Mouse (Mus musculus): ENCODE measurements around the gene Fam193a. TPM values are rescaled to one million over a fixed set of nuclear protein-coding genes. Genes with fewer than 3 reads are reported as not detected.

Gene Fam193a
- polyA plus RNA-seq, 1 experiment from 2014 or later = 12.3 TPM

DNA sequence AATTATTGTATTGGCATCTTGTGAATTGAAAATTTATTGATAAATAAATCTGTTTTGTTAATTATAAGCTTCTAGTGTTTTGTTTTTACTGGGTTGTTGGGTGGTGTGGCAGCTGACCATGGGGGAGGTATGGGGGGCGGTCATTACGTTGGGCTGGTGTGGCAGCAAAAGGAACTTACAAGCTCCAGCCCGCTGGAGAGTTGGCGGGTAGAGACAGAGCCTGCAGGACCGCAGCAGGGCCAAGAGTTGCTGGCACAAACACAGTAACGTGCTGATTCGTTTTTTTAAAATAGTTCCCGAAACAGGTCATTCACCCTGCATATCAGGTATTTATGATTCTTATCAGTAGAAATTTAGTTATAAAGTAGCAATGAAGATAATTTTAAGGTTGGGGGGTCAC, 23.5 kb downstream of the Fam193a start:
- 93% methylated on average over 8 of the region's 8 CpGs for WGBS
- Histone ChIP-seq H3K4me2 (no peak overlapping the region), H3K36me3 (no peaks in the 10 kb centered on the region), H3K4me3 (no peak overlapping the region), H3K9me3 (no peaks in the 10 kb centered on the region), H3K4me1 (0 out of 2 replicates have a peak, but pooled peaks cover 2% of the 10 kb centered on the region), H3K27ac (no peak overlapping the region), H3K27me3 (no peaks in the 10 kb centered on the region), H3K9ac (no peak overlapping the region)
- no peak for ATAC-seq (ENCODE audit: insufficient number of reproducible peaks, low FRiP score, low TSS enrichment, low read depth)

DNA sequence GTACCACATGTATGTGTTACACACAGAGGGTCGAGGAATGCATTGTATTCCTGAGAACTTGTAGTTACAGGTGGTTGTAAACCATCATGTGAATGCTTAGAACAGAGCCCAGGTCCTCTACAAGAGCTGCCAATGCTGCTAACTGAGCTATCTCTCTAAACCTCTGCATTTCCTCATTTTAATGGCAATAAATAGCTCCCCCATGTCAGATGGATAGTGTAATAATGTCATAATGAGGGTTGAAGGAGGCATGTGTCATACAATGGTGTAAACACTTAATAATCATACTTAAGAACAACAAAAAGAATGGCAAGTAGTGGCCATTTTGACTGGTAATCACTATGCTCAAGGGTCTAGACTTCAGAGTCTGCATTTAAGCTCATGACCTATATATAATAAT, 25.6 kb downstream of the Fam193a start:
- H3K27ac ChIP-seq = no peak overlapping the region
- no peaks in the 10 kb centered on the region for H3K36me3 ChIP-seq
- no peak overlapping the region for H3K9ac ChIP-seq
- H3K4me3 ChIP-seq = no peak overlapping the region
- WGBS = 90% methylated on average over 1 of the region's 1 CpGs
- no peak overlapping the region for H3K4me2 ChIP-seq
- 0 out of 2 replicates have a peak, but pooled peaks cover 4% of the 10 kb centered on the region for H3K4me1 ChIP-seq
- H3K27me3 ChIP-seq = no peaks in the 10 kb centered on the region
- ATAC-seq (ENCODE audit: insufficient number of reproducible peaks, low FRiP score, low TSS enrichment, low read depth) = no peak
- H3K9me3 ChIP-seq = no peaks in the 10 kb centered on the region

DNA sequence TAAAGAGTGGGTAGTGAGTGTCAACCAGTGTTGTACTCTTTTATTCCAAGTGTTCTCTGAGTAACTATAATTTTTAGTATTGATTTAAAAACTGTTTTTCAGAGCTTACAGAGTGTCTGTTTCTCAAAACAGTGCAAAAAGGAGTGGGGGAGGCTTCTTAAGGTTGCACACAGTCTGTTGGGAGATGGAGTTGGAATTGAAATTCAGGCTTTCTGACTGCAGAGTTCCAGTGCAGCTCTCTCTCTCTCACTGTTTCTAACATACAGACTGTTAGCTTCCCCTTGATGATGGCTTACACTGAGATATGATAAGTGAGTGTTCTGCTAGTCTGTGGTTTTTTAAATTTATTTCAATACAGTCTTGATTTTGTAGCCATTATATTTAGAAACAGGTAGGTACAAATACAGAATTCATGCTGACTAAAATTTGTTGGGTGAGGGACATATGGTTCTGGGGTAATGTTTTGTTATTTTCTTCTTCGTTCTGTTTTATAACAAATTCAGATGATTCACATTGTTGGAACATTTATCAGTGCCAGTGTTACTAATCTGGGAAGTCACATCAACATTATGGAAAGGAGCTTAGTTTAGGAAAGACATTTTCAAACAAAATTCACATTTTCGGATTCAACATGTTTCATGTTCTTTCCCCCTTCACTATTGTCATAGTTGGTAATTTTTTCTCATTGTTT, 26.3 kb downstream of the Fam193a start:
- WGBS = 84% methylated on average over 2 of the region's 2 CpGs
- Histone ChIP-seq H3K27me3 (no peaks in the 10 kb centered on the region), H3K36me3 (no peaks in the 10 kb centered on the region), H3K27ac (no peak overlapping the region), H3K4me3 (no peak overlapping the region), H3K4me1 (0 out of 2 replicates have a peak, but pooled peaks cover 4% of the 10 kb centered on the region), H3K9ac (no peak overlapping the region), H3K9me3 (no peaks in the 10 kb centered on the region), H3K4me2 (no peak overlapping the region)
- ATAC-seq (ENCODE audit: insufficient number of reproducible peaks, low FRiP score, low TSS enrichment, low read depth) = no peak

DNA sequence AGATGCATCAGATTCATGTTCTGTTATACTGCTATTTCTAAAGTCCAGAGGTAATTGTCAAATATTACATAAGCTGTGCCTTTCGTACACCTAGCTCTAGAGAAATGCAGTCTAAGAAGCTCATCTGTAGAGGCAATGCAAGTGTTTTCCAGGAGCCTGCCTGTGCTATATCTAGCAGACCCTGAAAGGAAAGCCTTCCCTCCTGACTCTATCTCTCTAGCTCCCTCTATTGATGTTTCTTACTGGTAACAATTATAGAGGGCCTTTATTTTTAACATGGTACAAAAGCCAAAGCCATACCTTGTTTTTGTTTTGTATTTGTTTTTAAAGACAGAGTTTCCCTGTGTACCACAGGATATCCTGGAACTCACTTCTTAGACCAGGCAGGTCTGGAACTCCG, 28.1 kb downstream of the Fam193a start:
- no peak overlapping the region for H3K27ac ChIP-seq
- no peak overlapping the region for H3K9ac ChIP-seq
- no peaks in the 10 kb centered on the region for H3K27me3 ChIP-seq
- H3K9me3 ChIP-seq = no peaks in the 10 kb centered on the region
- no peak overlapping the region for H3K4me3 ChIP-seq
- WGBS = 85% methylated on average over 2 of the region's 2 CpGs
- no peaks in the 10 kb centered on the region for H3K36me3 ChIP-seq
- H3K4me1 ChIP-seq = 0 out of 2 replicates have a peak, but pooled peaks cover 4% of the 10 kb centered on the region
- H3K4me2 ChIP-seq = no peak overlapping the region
- ATAC-seq (ENCODE audit: insufficient number of reproducible peaks, low FRiP score, low TSS enrichment, low read depth) = no peak

DNA sequence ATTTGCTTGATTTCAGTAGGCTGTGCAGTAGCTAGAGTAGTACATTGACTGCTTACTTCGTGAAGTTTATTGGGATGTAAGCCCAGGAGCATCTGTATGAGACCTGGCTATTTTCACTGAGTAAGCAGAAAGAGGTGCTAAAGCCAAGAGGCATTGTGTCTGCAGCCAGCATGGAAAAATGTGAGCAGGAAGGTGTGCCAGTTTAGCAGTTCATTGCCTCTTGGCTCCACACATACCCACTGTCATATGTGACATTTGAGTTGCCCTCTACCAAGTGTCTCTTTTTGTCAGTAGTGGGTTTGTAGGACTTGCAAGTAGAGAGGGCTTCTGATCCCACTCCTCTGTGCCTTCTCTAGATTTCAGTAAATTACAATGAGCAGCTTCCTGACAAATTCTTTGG, 28.6 kb downstream of the Fam193a start:
- H3K4me1 ChIP-seq = 0 out of 2 replicates have a peak, but pooled peaks cover 4% of the 10 kb centered on the region
- H3K36me3 ChIP-seq = no peaks in the 10 kb centered on the region
- H3K4me2 ChIP-seq = no peak overlapping the region
- no peaks in the 10 kb centered on the region for H3K27me3 ChIP-seq
- 66% methylated on average over 1 of the region's 1 CpGs for WGBS
- no peak overlapping the region for H3K4me3 ChIP-seq
- no peaks in the 10 kb centered on the region for H3K9me3 ChIP-seq
- no peak overlapping the region; the same call in 1 of the 2 replicates for H3K27ac ChIP-seq
- no peak overlapping the region for H3K9ac ChIP-seq
- no peak for ATAC-seq (ENCODE audit: insufficient number of reproducible peaks, low FRiP score, low TSS enrichment, low read depth)

DNA sequence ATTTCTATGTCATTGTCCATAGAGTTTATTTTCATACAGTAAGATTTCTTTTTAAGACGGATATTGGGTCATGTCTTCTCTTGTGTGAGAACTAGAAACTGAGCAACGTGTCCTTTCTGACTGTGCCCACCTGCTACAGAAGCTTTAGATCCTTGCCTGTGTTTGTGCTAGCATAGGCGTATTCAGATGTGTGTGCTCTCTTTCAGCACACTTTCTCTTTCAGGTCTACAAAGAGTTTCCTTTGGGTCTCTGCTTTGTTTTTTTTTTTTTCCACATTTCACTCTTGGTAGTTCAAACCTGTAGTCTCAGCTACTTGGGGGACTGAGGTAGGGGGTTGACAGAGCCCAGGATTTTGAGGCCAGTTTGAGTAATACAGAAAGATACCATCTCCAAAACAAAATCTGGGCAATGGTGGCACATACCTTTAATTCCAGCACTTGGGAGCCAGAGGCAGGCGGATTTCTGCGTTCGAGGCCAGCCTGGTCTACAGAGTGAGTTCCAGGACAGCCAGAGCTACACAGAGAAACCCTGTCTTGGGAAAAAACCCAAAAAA, 37.7 kb downstream of the Fam193a start:
- peaks cover 4% of the 10 kb centered on the region; the same call in 1 of the 2 replicates for H3K36me3 ChIP-seq
- H3K9ac ChIP-seq = no peak overlapping the region
- H3K4me3 ChIP-seq = no peak overlapping the region
- H3K27me3 ChIP-seq = no peaks in the 10 kb centered on the region
- 0 out of 2 replicates have a peak, but pooled peaks cover 6% of the 10 kb centered on the region for H3K4me1 ChIP-seq
- H3K27ac ChIP-seq = no peak overlapping the region
- WGBS = 91% methylated on average over 6 of the region's 6 CpGs
- no peaks in the 10 kb centered on the region for H3K9me3 ChIP-seq
- ATAC-seq (ENCODE audit: insufficient number of reproducible peaks, low FRiP score, low TSS enrichment, low read depth) = no peak
- H3K4me2 ChIP-seq = no peak overlapping the region

DNA sequence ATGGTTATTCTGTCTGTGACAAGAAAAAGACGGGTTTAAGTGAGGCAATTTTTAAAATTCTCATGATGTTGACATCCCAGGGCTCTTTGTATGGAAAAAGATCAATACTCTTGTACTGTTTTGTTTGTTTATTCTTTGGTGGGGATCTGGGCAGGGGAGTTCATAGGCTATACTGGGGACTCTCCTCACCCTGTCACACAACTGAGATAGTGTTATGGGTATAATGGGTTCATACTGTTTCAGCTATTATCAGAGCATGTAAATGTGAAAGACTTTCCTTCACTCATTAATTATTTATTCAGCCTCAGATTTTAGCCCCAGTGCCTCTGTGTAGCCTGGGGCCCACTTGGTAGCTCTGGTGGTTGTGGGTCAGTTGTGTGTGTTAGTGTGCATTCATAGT, 39.3 kb downstream of the Fam193a start:
- H3K4me2 ChIP-seq = no peak overlapping the region
- ATAC-seq (ENCODE audit: insufficient number of reproducible peaks, low FRiP score, low TSS enrichment, low read depth) = no peak
- H3K4me1 ChIP-seq = 0 out of 2 replicates have a peak, but pooled peaks cover 6% of the 10 kb centered on the region
- no peak overlapping the region for H3K4me3 ChIP-seq
- H3K27ac ChIP-seq = no peak overlapping the region
- peaks cover 12% of the 10 kb centered on the region for H3K36me3 ChIP-seq
- H3K27me3 ChIP-seq = no peaks in the 10 kb centered on the region
- 74% methylated on average over 1 of the region's 1 CpGs for WGBS
- H3K9me3 ChIP-seq = no peaks in the 10 kb centered on the region
- H3K9ac ChIP-seq = no peak overlapping the region

DNA sequence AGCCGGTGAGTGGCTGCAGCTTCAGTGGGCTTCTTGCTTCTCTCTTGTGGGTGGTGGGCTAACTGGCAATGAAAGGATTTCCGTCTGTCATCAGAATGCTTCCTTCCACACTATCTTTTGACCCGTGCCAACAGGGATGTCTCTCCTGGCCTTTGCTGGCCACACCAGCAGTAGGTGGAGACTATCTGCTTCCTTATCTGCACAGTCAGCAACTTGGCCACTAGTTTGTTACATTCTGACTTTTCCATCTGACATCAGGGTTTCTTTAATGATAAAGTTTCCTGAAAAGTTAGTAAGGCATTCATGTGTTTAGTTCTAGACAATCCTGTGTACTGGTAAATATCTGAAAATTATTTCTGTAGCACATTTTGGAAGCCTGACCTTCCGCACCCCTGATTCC, 41.1 kb downstream of the Fam193a start:
- Histone ChIP-seq H3K9ac (no peak overlapping the region), H3K36me3 (peaks cover 14% of the 10 kb centered on the region), H3K4me1 (0 out of 2 replicates have a peak, but pooled peaks cover 6% of the 10 kb centered on the region), H3K9me3 (no peaks in the 10 kb centered on the region), H3K27ac (no peak overlapping the region), H3K4me2 (no peak overlapping the region), H3K4me3 (no peak overlapping the region), H3K27me3 (no peaks in the 10 kb centered on the region)
- ATAC-seq (ENCODE audit: insufficient number of reproducible peaks, low FRiP score, low TSS enrichment, low read depth) = no peak
- 87% methylated on average over 4 of the region's 4 CpGs for WGBS

DNA sequence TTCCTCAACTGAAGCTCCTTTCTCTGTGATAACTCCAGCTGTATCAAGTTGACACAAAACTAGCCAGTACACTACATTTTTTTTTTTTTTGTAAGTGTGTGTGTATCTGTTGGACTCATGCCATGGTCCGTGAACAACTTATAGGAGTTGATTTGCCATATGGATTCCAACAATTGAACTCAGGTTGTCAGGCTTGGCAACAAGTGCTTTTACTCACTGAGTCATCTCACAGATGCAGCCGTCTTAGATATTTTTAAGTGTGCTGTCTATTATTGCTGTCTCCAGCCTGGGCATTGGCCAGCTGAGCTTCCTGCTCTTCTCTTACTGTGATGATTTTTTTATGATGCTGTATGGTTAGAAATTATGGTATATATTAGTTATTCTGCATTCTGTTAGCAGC, 44.2 kb downstream of the Fam193a start:
- Histone ChIP-seq H3K9ac (no peak overlapping the region), H3K4me3 (no peak overlapping the region)
- no peak for ATAC-seq (ENCODE audit: insufficient number of reproducible peaks, low FRiP score, low TSS enrichment, low read depth)

DNA sequence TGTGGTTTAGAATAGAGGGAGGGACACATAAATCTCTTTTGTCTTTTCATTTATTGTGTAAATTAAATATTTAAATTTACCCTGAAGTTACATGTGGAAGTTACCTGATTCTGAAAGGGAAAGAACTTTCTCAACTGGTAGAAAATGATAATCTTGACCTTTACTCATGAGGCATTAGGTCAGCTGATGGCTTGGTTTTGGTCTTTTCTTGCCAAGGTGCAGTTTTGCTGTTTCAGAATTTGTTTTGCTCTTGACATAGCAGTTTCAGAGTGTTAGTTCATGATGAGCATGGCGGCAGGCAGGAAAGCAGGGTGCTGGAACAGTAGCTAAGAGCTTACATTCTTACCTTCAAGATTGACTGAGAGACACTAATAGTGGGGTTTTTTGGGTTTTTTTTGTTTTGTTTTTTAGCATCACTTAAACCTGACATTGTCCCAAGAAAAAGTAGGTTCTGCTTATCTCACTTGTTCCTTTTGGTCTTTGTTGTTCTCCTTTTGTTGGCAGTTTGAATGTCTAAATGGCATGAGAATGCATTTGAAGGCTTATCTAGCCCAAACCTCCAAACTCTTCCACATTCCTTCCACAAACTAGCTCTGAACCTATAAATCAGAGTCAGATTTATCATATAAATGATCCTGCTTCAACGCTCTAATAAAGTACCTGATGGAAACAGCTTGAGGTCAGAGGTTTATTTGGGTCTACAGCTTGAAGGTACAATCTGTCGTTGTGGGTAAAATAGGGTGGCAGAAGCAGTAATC, 47.7 kb downstream of the Fam193a start:
- 79% methylated on average over 3 of the region's 3 CpGs for WGBS
- no peak for ATAC-seq (ENCODE audit: insufficient number of reproducible peaks, low FRiP score, low TSS enrichment, low read depth)
- Histone ChIP-seq H3K4me1 (no peaks in the 10 kb centered on the region), H3K27ac (no peak overlapping the region), H3K4me2 (no peak overlapping the region), H3K36me3 (peaks cover 34% of the 10 kb centered on the region), H3K9me3 (no peaks in the 10 kb centered on the region), H3K27me3 (no peaks in the 10 kb centered on the region), H3K9ac (no peak overlapping the region), H3K4me3 (no peak overlapping the region)

More for the DNA sequence above, 44.2 kb downstream of the Fam193a start:
- H3K27me3 ChIP-seq = no peaks in the 10 kb centered on the region
- H3K4me2 ChIP-seq = no peak overlapping the region
- H3K27ac ChIP-seq = no peak overlapping the region
- 0 out of 2 replicates have a peak, but pooled peaks cover 6% of the 10 kb centered on the region for H3K4me1 ChIP-seq
- no peaks in the 10 kb centered on the region for H3K9me3 ChIP-seq
- 61% methylated on average over 2 of the region's 2 CpGs for WGBS
- H3K36me3 ChIP-seq = peaks cover 17% of the 10 kb centered on the region

DNA sequence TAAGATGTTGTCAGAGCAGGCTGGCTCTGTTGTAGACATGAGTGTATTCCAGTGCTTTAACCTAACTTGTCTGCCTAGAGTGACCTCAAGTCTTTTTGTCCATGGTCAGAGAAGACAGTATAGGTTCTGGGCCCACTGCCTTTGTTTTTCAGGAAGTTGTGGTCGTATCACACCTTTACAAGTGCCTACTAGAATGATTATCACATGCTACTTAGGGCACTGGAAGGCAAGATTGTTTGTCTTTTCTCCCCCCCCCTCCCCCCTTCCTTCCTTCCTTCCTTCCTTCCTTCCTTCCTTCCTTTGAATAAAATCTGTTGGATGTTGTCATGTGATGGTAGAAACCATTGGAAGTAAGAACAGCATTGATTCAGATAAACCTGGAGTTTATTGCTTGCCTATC, 49.5 kb downstream of the Fam193a start:
- Histone ChIP-seq H3K4me1 (no peaks in the 10 kb centered on the region), H3K27ac (no peak overlapping the region), H3K4me3 (no peak overlapping the region), H3K36me3 (peaks cover 29% of the 10 kb centered on the region), H3K27me3 (no peaks in the 10 kb centered on the region), H3K4me2 (no peak overlapping the region), H3K9ac (no peak overlapping the region), H3K9me3 (no peaks in the 10 kb centered on the region)
- ATAC-seq (ENCODE audit: insufficient number of reproducible peaks, low FRiP score, low TSS enrichment, low read depth) = no peak
- WGBS = 91% methylated on average over 1 of the region's 1 CpGs

DNA sequence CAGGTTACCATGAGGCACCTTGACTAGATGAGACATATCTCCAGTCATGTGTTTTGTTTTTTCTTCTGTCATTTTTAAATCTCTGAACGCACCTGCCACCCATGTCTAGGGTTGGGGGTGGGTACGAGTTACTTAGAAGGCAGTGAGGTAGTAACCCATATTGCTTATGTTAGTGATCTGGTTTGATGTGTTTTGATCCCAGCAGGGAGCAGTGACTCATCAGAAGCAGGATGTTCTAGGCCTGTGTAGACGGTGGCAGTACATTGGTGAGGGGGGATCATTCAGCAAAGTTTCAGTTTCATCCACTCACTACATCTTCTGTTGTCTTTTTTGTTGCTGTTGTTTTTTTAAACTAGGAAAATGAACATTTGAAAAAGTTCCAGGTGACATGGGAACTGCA, 61.0 kb downstream of the Fam193a start:
- H3K9ac ChIP-seq = no peak overlapping the region
- no peak overlapping the region for H3K27ac ChIP-seq
- WGBS = 72% methylated on average over 3 of the region's 3 CpGs
- H3K4me1 ChIP-seq = no peaks in the 10 kb centered on the region
- no peak for ATAC-seq (ENCODE audit: insufficient number of reproducible peaks, low FRiP score, low TSS enrichment, low read depth)
- H3K4me3 ChIP-seq = no peak overlapping the region
- no peak overlapping the region for H3K4me2 ChIP-seq
- H3K9me3 ChIP-seq = no peaks in the 10 kb centered on the region
- H3K27me3 ChIP-seq = no peaks in the 10 kb centered on the region
- peaks cover 79% of the 10 kb centered on the region for H3K36me3 ChIP-seq

Data from limb, embryonic 15.5 days (tissue).